ENCODE assay signal across 11 mouse cellular contexts in genomic region chrX:11800400-11800941, GRCm38 (mm10).
A peak's percentile ranks its signal among the peaks of the same experiment; 100 is the strongest.
DNase-seq lines count a peak whose midpoint lies in the region; ATAC-seq and TF ChIP-seq lines count a peak whose summit lies in the region.
"Had no signal": no experiment of that assay in that cellular context is flagged by ENCODE, and none has a peak within 500 bp of the region (broad histone marks: within the 10 kb centered on the region; RNA-seq: fewer than 3 reads in every experiment).

No protein-coding gene starts in this region.

- no peaks in the 10 kb centered on the region for H3K4me1 ChIP-seq in intestine, postnatal 0 days (replicated peaks; ENCODE audit: control insufficient read depth, insufficient read depth, low read length)
- H3K4me1 ChIP-seq in kidney, embryonic 14.5 days (ENCODE audit: control insufficient read depth, insufficient read depth, low read length): 0 out of 2 replicates have a peak, but pooled peaks cover 7% of the 10 kb centered on the region

- H3K36me3 ChIP-seq in intestine, postnatal 0 days (ENCODE audit: control insufficient read depth, insufficient read depth): no peaks in the 10 kb centered on the region
- H3K36me3 ChIP-seq in kidney, embryonic 14.5 days (ENCODE audit: control insufficient read depth, insufficient read depth, low read length): no peaks in the 10 kb centered on the region
- H3K36me3 ChIP-seq: heart, embryonic 12.5 days had no signal

- no peak overlapping the region for H3K27ac ChIP-seq in intestine, postnatal 0 days (ENCODE audit: low read depth, low read length)
- H3K27ac ChIP-seq in kidney, embryonic 14.5 days (ENCODE audit: low read depth, low read length): no peak overlapping the region

- intact Hi-C loops in left cerebral cortex, postnatal 10 days (cut with DNase I): loop anchor here (10.0 kb wide), 2 partner anchors 204 to 274 kb away; no protein-coding TSS in a partner anchor

- H3K4me3 ChIP-seq in intestine, postnatal 0 days (ENCODE audit: low read depth, low read length): no peak overlapping the region
- no peak overlapping the region for H3K4me3 ChIP-seq in kidney, embryonic 14.5 days (ENCODE audit: low read length)
- H3K4me3 ChIP-seq: heart, embryonic 12.5 days had no signal

- WGBS in intestine, postnatal 0 days: 75% methylated on average over 16 of the region's 16 CpGs
- WGBS in kidney, embryonic 14.5 days: 66% methylated on average over 16 of the region's 16 CpGs

- TF ChIP-seq CTCF in intestine, postnatal 0 days (IDR thresholded peaks at IDR 0.05; ENCODE audit: low read depth): no peak

- H3K9ac ChIP-seq in intestine, postnatal 0 days (ENCODE audit: low read depth, low read length): no peak overlapping the region
- H3K9ac ChIP-seq in kidney, embryonic 14.5 days (ENCODE audit: low read depth, low read length): no peak overlapping the region
- H3K9ac ChIP-seq: heart, embryonic 12.5 days; lung, embryonic 14.5 days had no signal

- no peak overlapping the region for H3K4me2 ChIP-seq in intestine, postnatal 0 days (replicated peaks; ENCODE audit: low read depth)
- H3K4me2 ChIP-seq in kidney, embryonic 14.5 days (replicated peaks; ENCODE audit: low read depth, low read length): no peak overlapping the region
- H3K4me2 ChIP-seq: heart, embryonic 12.5 days; lung, embryonic 14.5 days had no signal

- ATAC-seq in intestine, postnatal 0 days: no peak
- no peak for ATAC-seq in kidney, embryonic 14.5 days (ENCODE audit: low FRiP score, low TSS enrichment)

- H3K9me3 ChIP-seq in intestine, postnatal 0 days (ENCODE audit: control insufficient read depth): no peaks in the 10 kb centered on the region
- no peaks in the 10 kb centered on the region for H3K9me3 ChIP-seq in kidney, embryonic 14.5 days (ENCODE audit: control insufficient read depth, low read length)
- H3K9me3 ChIP-seq: heart, embryonic 12.5 days had no signal

- peak; percentile 61 for DNase-seq in Muller cell, postnatal 12 days (ENCODE audit: inconsistent ontology term)
- DNase-seq in cerebellum, adult 11 months: peak; percentile 68
- DNase-seq in frontal cortex, adult 2 months (ENCODE audit: extremely low spot score in 1 of 2, low spot score in 1 of 2): peak; percentile 41 to 65
- peak; percentile 53 to 56 for DNase-seq in left cerebral cortex, postnatal 10 days (ENCODE audit: extremely low spot score in 1 of 2, low spot score in 2 of 2)
- no peak for DNase-seq in embryo, embryonic 11 days
- no peak for DNase-seq in urinary bladder, postnatal 14 days (ENCODE audit: low spot score)
- DNase-seq: adrenal gland, postnatal 25 days; lung, embryonic 14.5 days had no signal

- no peaks in the 10 kb centered on the region for H3K27me3 ChIP-seq in intestine, postnatal 0 days (replicated peaks; ENCODE audit: control insufficient read depth, insufficient read depth, low read length)
- H3K27me3 ChIP-seq in kidney, embryonic 14.5 days (ENCODE audit: control insufficient read depth, insufficient read depth, low read length): peaks cover 3% of the 10 kb centered on the region; the same call in 1 of the 2 replicates

Comparison
In these comparisons a context has a peak if more than half of its experiments do, and no peak if none do; other contexts are left out.
1. DNase-seq: peak in Muller cell, postnatal 12 days (single experiment), cerebellum, adult 11 months (single experiment), frontal cortex, adult 2 months (2 of 2) and left cerebral cortex, postnatal 10 days (2 of 2); none in embryo, embryonic 11 days (single experiment) and urinary bladder, postnatal 14 days (single experiment).